Mouse (Mus musculus) limb, embryonic 12.5 days (tissue): Measurements from ENCODE around the gene Cnih3. TPM values are rescaled to one million over a fixed set of nuclear protein-coding genes. Genes with fewer than 3 reads are reported as not detected.

Experiments used
- ATAC-seq: fragments of 200-750 bp; cut with Nextera tagmentation; 2 replicates; pipeline ENCODE4 v1.8.0; 2017; ENCODE audit warnings: low read depth, moderate TSS enrichment; ENCODE audit not compliant: insufficient number of reproducible peaks, insufficient read depth, low FRiP score, low TSS enrichment
- H3K27ac ChIP-seq: fragments of 300-500 bp; sonication (generic); 2 replicates; pipeline ENCODE4 v1.5.1; 2016; ENCODE audit warnings: mild to moderate bottlenecking, moderate library complexity
- H3K27me3 ChIP-seq: fragments of 300-500 bp; sonication (generic); 2 replicates; pipeline ENCODE4 v1.6.1; 2016; ENCODE audit warnings: mild to moderate bottlenecking, moderate library complexity
- H3K36me3 ChIP-seq: fragments of 300-500 bp; sonication (generic); 2 replicates; pipeline ENCODE4 v1.6.1; 2016; ENCODE audit warnings: mild to moderate bottlenecking, moderate library complexity
- H3K4me1 ChIP-seq: fragments of 300-500 bp; sonication (generic); replicated peaks from 2 replicates; pipeline ENCODE4 v1.6.1; 2016
- H3K4me2 ChIP-seq: fragments of 300-500 bp; sonication (generic); 2 replicates; pipeline ENCODE4 v1.6.1; 2016; ENCODE audit warnings: mild to moderate bottlenecking, moderate library complexity
- H3K4me3 ChIP-seq: fragments of 300-500 bp; sonication (generic); replicated peaks from 2 replicates; pipeline ENCODE4 v1.5.1; 2016; ENCODE audit warnings: mild to moderate bottlenecking
- H3K9ac ChIP-seq: fragments of 300-500 bp; sonication (generic); replicated peaks from 2 replicates; pipeline ENCODE4 v1.6.1; 2016; ENCODE audit warnings: mild to moderate bottlenecking, moderate library complexity
- H3K9me3 ChIP-seq: fragments of 300-500 bp; sonication (generic); 2 replicates; pipeline ENCODE4 v1.6.1; 2016; ENCODE audit warnings: mild to moderate bottlenecking, moderate library complexity
- WGBS: fragments of 180-500 bp; shearing (Covaris S2); methylation state at CpG from one replicate; pipeline ENCODE4 v1.1.7; 2016; 5-methylcytosine and 5-hydroxymethylcytosine counted together
- polyA plus RNA-seq: library from polyadenylated mRNA; unstranded; fragments of >200 nt; fragmentation: Nextera tagmentation; extraction: Ambion mirVana; gene quantifications from 2 replicates; pipeline ENCODE4 v1.2.1, GENCODE M21; 2016

The Cnih3 gene
- 0.77 and 1.1 TPM in 2 replicates for polyA plus RNA-seq

DNA sequence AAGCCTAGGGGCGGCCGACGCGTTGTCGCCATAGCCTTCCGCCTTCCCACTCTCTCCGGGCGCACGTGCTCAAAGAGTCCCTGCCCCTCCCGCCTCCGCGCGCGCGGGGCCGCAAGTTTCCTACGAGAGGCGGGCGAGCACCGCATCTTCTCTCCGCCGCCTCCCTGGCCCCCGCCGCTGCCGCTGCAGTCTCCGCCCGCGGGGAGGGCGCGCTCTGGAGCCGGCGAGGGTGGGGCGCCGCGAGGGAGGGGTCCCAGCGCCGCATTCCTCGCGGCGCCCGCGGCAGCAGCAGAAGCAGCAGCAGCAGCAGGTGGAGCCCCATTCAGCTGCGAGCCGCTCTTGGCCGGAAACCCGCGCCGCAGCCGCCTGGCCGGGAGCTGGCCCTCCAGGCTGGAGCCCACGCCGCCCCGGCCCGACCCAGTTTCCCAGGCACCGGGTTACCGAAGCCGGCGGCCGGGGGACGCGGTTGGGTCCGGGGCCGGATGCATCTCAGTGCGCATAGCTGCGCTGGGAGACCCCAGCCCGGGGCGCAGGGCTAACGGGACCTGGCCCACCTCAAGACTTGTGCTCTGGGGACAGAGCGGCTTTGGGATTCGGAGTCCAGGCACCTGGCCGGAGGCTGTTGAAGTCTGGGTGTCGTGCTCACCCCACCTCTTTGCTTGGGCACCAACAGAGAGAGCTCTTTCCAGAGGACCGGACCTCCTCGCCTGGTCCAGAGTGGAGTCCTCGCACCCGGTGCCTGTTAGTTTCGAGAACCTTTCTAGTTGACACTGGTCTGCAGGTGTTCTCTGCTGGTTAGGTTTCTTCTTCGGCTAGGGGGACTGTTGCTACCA, at the start of gene Cnih3:
Cnih3 (plus strand) TSS at position 262 of the 833 bp plus-strand sequence.
- H3K27me3 ChIP-seq: peaks cover 68% of the 10 kb centered on the region
- H3K4me3 ChIP-seq: peak within 1 kb of the TSS; percentile 59
- no peaks in the 10 kb centered on the region for H3K9me3 ChIP-seq
- no peak within 1 kb of the TSS for H3K27ac ChIP-seq
- under 1% methylated on average over 78 of the region's 78 CpGs for WGBS
- H3K4me2 ChIP-seq: peak within 1 kb of the TSS; percentile 99
- no peaks in the 10 kb centered on the region for H3K36me3 ChIP-seq
- H3K9ac ChIP-seq: peak within 1 kb of the TSS; percentile 53
- peak; percentile 63 for ATAC-seq
- H3K4me1 ChIP-seq: peaks cover 21% of the 10 kb centered on the region

DNA sequence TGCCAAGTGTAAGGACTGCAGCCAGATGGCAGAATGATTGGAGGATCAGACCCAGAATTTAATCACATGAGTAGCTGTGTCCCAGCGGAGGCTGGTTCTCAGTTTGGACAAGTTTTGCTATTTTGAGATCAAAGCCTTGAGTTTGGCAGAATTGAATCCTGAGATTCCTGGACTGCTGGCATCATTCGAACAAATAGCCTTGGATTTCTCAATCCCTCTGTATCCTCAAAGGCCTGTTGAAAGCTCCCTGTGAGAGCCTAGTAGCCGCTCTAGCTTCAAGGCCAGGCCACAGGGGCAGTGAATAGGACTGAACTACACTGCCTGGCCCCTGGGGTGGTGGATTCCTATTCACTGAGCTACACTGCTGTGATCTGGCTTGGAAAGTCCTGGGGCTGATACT, 44.4 kb upstream of the Cnih3 start:
- H3K9me3 ChIP-seq: no peaks in the 10 kb centered on the region
- no peak overlapping the region for H3K27ac ChIP-seq
- ATAC-seq: no peak
- H3K27me3 ChIP-seq: no peaks in the 10 kb centered on the region
- no peak overlapping the region for H3K4me2 ChIP-seq
- no peaks in the 10 kb centered on the region for H3K36me3 ChIP-seq
- H3K9ac ChIP-seq: no peak overlapping the region
- H3K4me3 ChIP-seq: no peak overlapping the region
- H3K4me1 ChIP-seq: no peaks in the 10 kb centered on the region
- 82% methylated on average over 3 of the region's 3 CpGs for WGBS

DNA sequence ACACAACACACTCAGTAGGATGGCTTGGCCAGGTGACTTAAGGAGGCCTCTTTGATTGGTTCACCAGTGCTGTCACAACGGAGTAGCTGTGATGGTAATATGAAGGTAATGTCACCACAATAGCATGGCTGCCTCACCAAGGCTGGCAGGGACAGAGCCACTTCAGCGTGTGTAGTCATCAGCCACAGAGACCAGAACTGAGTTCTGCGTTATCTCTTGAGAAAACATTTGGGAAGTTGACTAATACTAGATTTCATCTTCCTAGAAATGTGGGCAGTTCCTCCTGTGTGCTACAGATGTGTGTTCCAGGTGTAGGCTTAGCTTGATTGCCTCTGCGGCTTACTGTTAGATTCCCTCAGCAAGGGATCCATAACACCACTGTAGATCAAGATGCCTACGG, 41.7 kb upstream of the Cnih3 start:
- no peak for ATAC-seq
- 89% methylated on average over 5 of the region's 5 CpGs for WGBS
- Histone ChIP-seq H3K27me3 (no peaks in the 10 kb centered on the region), H3K4me1 (no peaks in the 10 kb centered on the region), H3K4me2 (no peak overlapping the region), H3K9me3 (no peaks in the 10 kb centered on the region), H3K4me3 (no peak overlapping the region), H3K27ac (no peak overlapping the region), H3K9ac (no peak overlapping the region), H3K36me3 (no peaks in the 10 kb centered on the region)

DNA sequence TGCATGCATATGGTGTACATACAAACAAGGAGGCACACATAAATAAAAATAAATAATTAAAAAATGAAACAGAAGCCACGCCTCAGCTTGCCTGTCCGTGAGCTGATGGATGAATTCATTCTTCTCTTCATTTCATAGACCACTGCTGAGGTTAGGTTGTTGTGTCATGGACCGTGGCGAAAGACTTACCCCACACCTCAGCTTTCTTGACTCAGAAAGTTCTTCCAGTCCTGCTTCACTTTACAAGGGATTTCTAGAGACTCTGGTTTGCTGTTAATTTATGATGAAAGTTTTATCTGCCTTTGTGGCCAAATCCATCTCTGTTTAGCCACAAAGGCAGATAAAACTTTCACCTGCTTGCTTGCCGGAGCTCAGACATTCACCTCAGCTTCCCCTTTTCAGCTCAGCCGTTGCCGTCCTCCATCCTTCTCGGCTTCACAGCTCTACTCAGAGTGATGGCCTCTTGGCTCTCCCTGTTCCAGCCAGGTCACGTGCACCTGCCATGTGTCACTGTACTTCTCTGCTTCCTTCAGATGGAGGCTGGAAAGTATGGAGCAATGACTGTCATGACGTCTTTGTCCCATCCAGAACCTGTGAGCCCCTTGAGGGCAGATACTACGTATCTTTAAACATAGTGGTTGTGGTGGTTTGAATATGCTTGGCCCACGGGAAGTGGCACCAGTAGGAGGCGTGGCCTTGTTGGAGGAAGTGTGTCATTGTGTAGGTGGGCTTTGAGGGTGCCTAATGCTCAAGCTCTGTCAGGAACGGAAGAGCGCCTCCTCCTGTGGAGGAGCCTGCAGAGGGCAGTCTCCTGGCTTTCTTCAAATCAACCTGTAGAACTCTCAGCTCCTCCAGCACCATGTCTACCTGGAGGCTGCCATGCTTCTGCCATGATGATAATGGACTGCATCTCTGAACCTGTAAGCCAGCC, 40.0 kb upstream of the Cnih3 start:
- Histone ChIP-seq H3K36me3 (no peaks in the 10 kb centered on the region), H3K4me1 (no peaks in the 10 kb centered on the region), H3K9ac (no peak overlapping the region), H3K27me3 (no peaks in the 10 kb centered on the region), H3K27ac (no peak overlapping the region), H3K4me2 (no peak overlapping the region), H3K4me3 (no peak overlapping the region), H3K9me3 (no peaks in the 10 kb centered on the region)
- 91% methylated on average over 15 of the region's 15 CpGs for WGBS
- no peak for ATAC-seq

DNA sequence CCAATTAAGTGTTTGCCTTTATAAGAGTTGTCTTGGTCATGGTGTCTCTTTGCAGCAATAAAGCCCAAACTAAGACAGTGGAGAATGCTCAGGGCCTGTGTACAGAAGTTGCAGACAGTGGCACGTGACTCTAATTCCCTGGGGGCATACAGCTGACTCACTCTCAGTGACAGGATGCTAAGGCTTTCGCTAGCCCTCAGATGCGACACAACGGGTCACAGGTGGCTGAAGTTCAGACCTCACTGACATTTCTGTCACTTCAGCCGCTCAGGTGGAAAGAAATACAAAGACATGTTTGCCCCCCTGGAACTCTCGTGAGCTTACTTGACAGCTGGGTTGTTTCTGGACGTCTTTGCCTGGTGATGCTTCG, 39.4 kb upstream of the Cnih3 start:
- Histone ChIP-seq H3K4me3 (no peak overlapping the region), H3K27me3 (no peaks in the 10 kb centered on the region), H3K9me3 (no peaks in the 10 kb centered on the region), H3K9ac (no peak overlapping the region), H3K27ac (no peak overlapping the region), H3K4me1 (no peaks in the 10 kb centered on the region), H3K4me2 (no peak overlapping the region), H3K36me3 (no peaks in the 10 kb centered on the region)
- no peak for ATAC-seq
- 86% methylated on average over 8 of the region's 8 CpGs for WGBS

DNA sequence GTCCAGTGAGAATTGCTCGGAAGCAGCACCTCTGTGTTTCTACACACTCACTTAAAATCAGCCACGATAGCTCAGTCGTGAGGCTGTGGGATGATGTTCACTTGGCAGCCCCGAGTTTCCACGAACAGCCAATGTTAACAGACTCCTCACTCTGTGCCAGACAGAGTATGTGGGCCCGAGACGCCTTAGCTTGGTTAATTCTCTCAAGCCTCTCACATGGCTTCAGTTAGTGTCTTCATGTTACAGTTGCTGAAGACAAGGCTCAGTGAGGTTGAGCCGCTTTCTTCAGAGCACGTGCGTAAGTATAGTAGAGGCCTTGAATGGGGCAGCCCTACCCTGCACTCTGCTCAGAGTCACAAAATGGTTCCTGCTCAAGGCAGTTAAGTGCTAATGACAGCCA, 38.1 kb upstream of the Cnih3 start:
- WGBS: 81% methylated on average over 10 of the region's 10 CpGs
- H3K36me3 ChIP-seq: no peaks in the 10 kb centered on the region
- ATAC-seq: 0 out of 2 replicates have a peak, but pooled peaks have one; percentile 37

DNA sequence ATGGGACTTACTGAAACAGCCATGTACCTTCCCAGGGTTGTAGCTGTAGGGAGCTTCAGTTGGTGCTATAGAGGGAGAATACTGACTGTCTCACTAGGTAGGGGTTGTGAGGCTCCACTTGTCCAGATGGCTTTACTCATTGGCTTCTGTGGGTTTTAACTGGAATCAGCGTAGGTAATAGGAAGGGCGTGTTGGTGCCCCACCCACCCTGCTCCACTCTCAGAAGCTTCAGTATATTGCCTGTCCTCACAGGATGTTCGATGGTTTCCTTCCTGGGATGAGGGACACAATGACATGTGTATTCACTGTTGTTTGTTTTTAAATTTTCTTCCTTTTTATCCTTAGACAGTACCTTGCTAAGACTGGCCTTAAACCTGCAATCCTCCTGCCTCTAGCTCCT, 37.1 kb upstream of the Cnih3 start:
- no peaks in the 10 kb centered on the region for H3K9me3 ChIP-seq
- H3K4me2 ChIP-seq: no peak overlapping the region
- no peaks in the 10 kb centered on the region for H3K36me3 ChIP-seq
- no peak overlapping the region for H3K9ac ChIP-seq
- no peak overlapping the region for H3K27ac ChIP-seq
- H3K4me1 ChIP-seq: no peaks in the 10 kb centered on the region
- H3K4me3 ChIP-seq: no peak overlapping the region
- ATAC-seq: no peak
- whole genome bisulfite sequencing: 80% methylated on average over 3 of the region's 3 CpGs
- H3K27me3 ChIP-seq: no peaks in the 10 kb centered on the region

More for the DNA sequence above, 38.1 kb upstream of the Cnih3 start:
- Histone ChIP-seq H3K4me2 (no peak overlapping the region), H3K27me3 (no peaks in the 10 kb centered on the region), H3K4me3 (no peak overlapping the region), H3K9ac (no peak overlapping the region), H3K27ac (no peak overlapping the region), H3K4me1 (no peaks in the 10 kb centered on the region), H3K9me3 (no peaks in the 10 kb centered on the region)

DNA sequence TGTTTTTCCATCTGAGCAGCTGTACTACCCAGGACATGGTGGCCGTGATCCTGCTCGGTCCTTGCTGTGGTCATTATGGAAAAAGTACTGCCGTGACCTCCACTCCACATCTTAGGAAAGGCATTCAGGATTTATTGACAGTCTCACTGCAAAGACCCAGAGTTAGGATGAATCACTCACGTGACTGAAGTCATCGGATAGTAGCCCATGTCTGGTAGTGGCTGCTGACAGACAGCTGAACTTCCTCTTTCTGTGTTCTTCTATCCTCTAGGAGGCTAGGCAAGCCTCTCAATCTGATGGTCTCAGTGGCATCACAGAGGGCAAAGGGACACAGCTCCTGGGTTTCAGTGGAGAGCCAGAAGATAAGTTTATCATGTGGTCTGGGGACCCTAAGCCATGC, 35.9 kb upstream of the Cnih3 start:
- WGBS: 81% methylated on average over 5 of the region's 5 CpGs
- no peak overlapping the region for H3K9ac ChIP-seq
- H3K36me3 ChIP-seq: no peaks in the 10 kb centered on the region
- H3K4me2 ChIP-seq: no peak overlapping the region
- no peaks in the 10 kb centered on the region for H3K27me3 ChIP-seq
- 0 out of 2 replicates have a peak, but pooled peaks cover 1% of the 10 kb centered on the region for H3K9me3 ChIP-seq
- no peak overlapping the region for H3K27ac ChIP-seq
- ATAC-seq: no peak
- H3K4me3 ChIP-seq: no peak overlapping the region
- H3K4me1 ChIP-seq: no peaks in the 10 kb centered on the region

DNA sequence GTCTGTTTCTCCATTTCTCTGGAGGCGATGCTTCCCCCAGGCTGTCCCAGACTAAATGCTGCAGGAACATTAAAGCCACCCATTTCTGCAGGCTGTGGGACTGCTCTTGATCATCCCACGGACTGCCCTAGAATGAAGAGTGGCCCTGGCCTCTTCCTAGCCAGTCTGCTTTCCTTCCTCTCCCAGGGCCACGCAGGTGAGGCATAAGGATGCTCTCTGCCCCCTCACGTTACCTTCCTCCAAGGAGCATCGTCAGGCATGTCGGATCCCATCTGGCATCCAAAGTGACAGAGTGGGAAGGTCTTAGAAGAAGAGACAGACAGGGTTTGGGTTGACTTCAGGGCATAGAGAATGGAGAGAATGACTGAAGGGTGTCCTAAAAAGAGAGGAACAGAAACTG, 33.0 kb upstream of the Cnih3 start:
- Histone ChIP-seq H3K4me2 (no peak overlapping the region), H3K9me3 (0 out of 2 replicates have a peak, but pooled peaks cover 4% of the 10 kb centered on the region), H3K4me3 (no peak overlapping the region), H3K27me3 (no peaks in the 10 kb centered on the region), H3K9ac (no peak overlapping the region), H3K4me1 (no peaks in the 10 kb centered on the region), H3K27ac (no peak overlapping the region), H3K36me3 (no peaks in the 10 kb centered on the region)
- ATAC-seq: no peak
- WGBS: 87% methylated on average over 6 of the region's 6 CpGs

DNA sequence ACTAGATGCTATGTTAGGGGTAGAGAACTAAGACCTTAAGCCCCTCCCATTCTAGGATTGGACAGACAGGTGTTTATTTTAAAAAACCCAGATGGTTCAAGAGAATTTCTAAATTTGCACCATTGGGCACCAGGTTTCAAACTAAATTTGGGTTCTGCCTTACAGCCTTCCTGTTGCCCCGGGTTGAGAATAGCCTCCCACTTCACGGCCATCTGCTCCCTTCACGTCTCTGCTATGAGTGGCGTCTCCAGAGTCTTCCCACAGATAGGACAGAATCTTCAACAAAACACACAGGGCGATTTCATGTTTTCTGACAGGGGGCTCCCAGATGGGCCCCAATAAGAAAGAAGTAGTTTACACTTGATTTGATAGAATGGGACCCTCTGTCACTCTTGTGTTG, 31.3 kb upstream of the Cnih3 start:
- no peaks in the 10 kb centered on the region for H3K36me3 ChIP-seq
- ATAC-seq: no peak
- H3K4me3 ChIP-seq: no peak overlapping the region
- no peaks in the 10 kb centered on the region; the same call in 1 of the 2 replicates for H3K4me1 ChIP-seq
- H3K4me2 ChIP-seq: no peak overlapping the region
- H3K27me3 ChIP-seq: no peaks in the 10 kb centered on the region
- WGBS: 91% methylated on average over 5 of the region's 5 CpGs
- no peak overlapping the region for H3K9ac ChIP-seq
- H3K9me3 ChIP-seq: 0 out of 2 replicates have a peak, but pooled peaks cover 4% of the 10 kb centered on the region
- H3K27ac ChIP-seq: no peak overlapping the region

DNA sequence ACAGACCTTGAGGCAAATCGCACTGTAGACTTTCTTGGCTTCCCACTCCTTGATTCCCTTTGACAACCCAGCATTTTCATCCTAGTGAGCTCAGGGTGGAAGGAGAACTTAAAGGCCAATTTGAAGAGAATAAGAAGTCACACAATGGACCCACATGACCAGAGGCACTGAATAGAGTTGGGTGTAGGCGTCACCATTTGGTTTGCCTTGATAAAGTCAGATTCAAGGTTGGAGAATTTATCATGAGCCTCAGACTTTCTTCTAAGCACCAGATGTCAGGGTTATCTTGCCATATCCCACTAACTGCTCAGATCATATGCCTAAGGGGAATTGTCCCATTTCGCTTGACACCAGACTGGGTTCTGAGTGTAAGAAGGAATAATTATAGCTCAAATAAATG, 29.3 kb upstream of the Cnih3 start:
- Histone ChIP-seq H3K9me3 (0 out of 2 replicates have a peak, but pooled peaks cover 4% of the 10 kb centered on the region), H3K36me3 (no peaks in the 10 kb centered on the region), H3K4me3 (no peak overlapping the region), H3K9ac (no peak overlapping the region), H3K4me2 (no peak overlapping the region), H3K27ac (no peak overlapping the region), H3K4me1 (no peaks in the 10 kb centered on the region; the same call in 1 of the 2 replicates), H3K27me3 (no peaks in the 10 kb centered on the region)
- no peak for ATAC-seq
- WGBS: 88% methylated on average over 3 of the region's 3 CpGs
